Mouse (Mus musculus) lung, postnatal 14 days (tissue): ENCODE measurements at regions not wholly inside any gene's neighbourhood (a gene's known extent, or its start where the extent isn't known, plus 50 kb on each side); places are given as distances from the start of the nearest gene placed in this dataset.

Experiments
- DNase-seq: peaks from one replicate; pipeline ENCODE4 v3.0.0; 2021

- no peak for DNase-seq
Observed at GRCm38 (mm10) chr2:114994691-114995347, 340.1 kb upstream of the Dph6 start.

- no peak for DNase-seq
Observed at GRCm38 (mm10) chr2:115013916-115014315, 359.2 kb upstream of the Dph6 start.

GRCm38 (mm10) chr2:115026777-115027176, 372.0 kb upstream of the Dph6 start:
- no peak for DNase-seq

- no peak for DNase-seq
Observed at GRCm38 (mm10) chr2:115031134-115031533, 376.4 kb upstream of the Dph6 start.

- peak; percentile 2 for DNase-seq
Observed at GRCm38 (mm10) chr2:115036205-115036604, 381.4 kb upstream of the Dph6 start.

- no peak for DNase-seq
Observed at GRCm38 (mm10) chr2:115042299-115042785, 387.6 kb upstream of the Dph6 start.

- no peak for DNase-seq
Observed at GRCm38 (mm10) chr2:115056327-115057070, 401.7 kb upstream of the Dph6 start.

- DNase-seq, result no peak
Observed at GRCm38 (mm10) chr2:115057200-115057599, 402.4 kb upstream of the Dph6 start.

- no peak for DNase-seq
Observed at GRCm38 (mm10) chr2:115067489-115068163, 412.9 kb upstream of the Dph6 start.

GRCm38 (mm10) chr2:115069704-115070103, 414.9 kb upstream of the Dph6 start:
- no peak for DNase-seq

- no peak for DNase-seq
Observed at GRCm38 (mm10) chr2:115070123-115070522, 415.4 kb upstream of the Dph6 start.

- DNase-seq, result no peak
Observed at GRCm38 (mm10) chr2:115070666-115071065, 415.9 kb upstream of the Dph6 start.

- no peak for DNase-seq
Observed at GRCm38 (mm10) chr2:115081563-115082291, 427.0 kb upstream of the Dph6 start.

GRCm38 (mm10) chr2:115082292-115082809, 427.6 kb upstream of the Dph6 start:
- DNase-seq, result no peak

- DNase-seq, result no peak
Observed at GRCm38 (mm10) chr2:115088421-115089120, 433.8 kb upstream of the Dph6 start.

- no peak for DNase-seq
Observed at GRCm38 (mm10) chr2:115090430-115091175, 435.8 kb upstream of the Dph6 start.

GRCm38 (mm10) chr2:115095351-115095750, 440.6 kb upstream of the Dph6 start:
- DNase-seq, result no peak

GRCm38 (mm10) chr2:115101501-115101900, 446.7 kb upstream of the Dph6 start:
- DNase-seq, result no peak

GRCm38 (mm10) chr2:115119429-115120205, 461.9 kb upstream of the BC052040 start:
- DNase-seq, result peak; percentile 54

GRCm38 (mm10) chr2:115120206-115120503, 461.4 kb upstream of the BC052040 start:
- DNase-seq, result no peak
